Mouse (Mus musculus) effector memory CD4-positive, alpha-beta T cell, adult 5 months (primary cell): ENCODE measurements around the gene Rpl35a. TPM values are rescaled to one million over a fixed set of nuclear protein-coding genes. Genes with fewer than 3 reads are reported as not detected.

ENCODE experiments used
- polyA plus RNA-seq: library from polyadenylated mRNA; unstranded; fragments of 100-300 nt; shearing (Covaris generic); gene quantifications from one replicate; pipeline ENCODE4 v1.2.1, GENCODE M21; 2017

The Rpl35a gene
- 658 TPM for polyA plus RNA-seq

DNA sequence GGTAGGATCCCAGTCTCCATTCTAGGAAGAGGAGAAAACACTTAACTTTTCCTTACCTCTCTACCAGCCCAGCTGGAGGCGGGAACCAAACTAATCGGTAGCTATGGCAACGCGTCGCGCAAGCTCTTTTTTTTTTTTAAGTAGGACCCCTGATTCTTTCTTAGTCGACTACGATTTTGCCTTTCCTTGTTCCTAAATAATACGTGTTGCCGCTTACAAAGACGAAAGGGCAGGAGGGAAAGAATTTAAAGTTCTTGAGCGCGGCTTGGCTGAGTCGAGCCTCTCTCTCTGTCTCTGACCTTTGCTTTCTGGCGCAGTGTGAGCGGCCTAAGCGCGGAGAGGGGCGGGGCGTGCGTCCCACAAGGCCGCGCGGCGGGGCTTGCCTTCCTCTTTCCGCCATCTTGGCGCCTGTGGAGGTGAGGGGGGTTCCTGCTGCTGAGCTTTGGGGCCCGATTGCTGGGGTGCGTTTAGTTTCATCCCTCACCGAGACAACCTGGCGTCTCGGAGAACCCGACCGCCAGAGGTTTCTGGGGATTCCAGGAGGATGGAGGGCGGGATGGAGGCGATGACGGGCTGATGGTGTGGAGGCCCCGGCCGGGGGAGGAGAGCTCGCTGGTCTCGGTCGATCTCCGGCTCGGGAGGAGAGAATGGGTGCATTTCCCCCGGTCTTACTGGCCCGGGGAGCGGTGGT, at the start of gene Rpl35a, which contains the start of gene Iqcg:
TSS of gene Rpl35a (plus strand) at position 359 of the 691 bp plus-strand sequence.
TSS of gene Iqcg (minus strand) at position 124 of the 691 bp plus-strand sequence.

DNA sequence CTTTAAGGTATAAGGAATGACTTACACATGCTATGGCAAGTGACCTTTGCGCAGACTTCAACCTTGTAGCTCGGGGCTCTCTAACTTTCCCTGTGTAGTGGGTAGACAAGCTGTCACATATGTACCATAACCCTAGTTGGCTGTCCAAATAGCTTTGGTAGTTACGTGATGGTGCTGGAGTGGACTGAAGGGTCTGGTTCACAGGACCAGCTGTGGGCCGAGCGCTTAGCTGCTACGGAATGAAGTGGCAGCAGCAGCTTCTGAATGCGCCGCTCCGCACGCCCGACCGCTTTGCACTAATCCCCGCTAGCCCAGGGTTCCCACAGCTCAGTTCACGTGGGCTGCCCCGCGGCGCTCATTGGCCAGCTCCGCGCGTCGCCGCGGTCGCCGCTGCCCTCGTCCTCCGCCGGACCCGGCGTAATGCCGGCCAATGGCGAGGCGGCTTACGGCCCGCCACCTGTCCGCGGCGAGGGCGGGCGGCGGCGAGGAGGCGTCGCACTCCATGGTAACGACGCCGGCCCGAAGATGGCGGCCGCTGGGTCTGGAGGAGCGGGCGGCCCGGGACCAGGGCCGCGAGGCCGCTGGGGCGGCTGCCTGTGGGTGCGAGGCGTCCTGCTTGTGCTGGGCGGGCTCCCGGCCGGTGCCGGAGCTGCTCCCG, 5.9 kb downstream of the Rpl35a start, which contains the start of gene Lmln:
TSS of gene Lmln (plus strand) at position 498 of the 658 bp plus-strand sequence.

Other genes with a start within 250 kb of the Rpl35a start
- not detected for gene Smbd1, start 246.0 kb upstream of the Rpl35a start, polyA plus RNA-seq
- gene Fyttd1, start 179.0 kb upstream of the Rpl35a start, polyA plus RNA-seq = 62.3 TPM
- 11.1 TPM for gene Rubcn, start 178.7 kb upstream of the Rpl35a start, polyA plus RNA-seq
- 70.9 TPM for gene Lrch3, start 142.4 kb upstream of the Rpl35a start, polyA plus RNA-seq
- gene Iqcg, start 235 bp upstream of the Rpl35a start, polyA plus RNA-seq = 1.4 TPM
- gene Lmln, start 6.1 kb downstream of the Rpl35a start, polyA plus RNA-seq = 1.3 TPM
- gene Osbpl11, start 128.6 kb downstream of the Rpl35a start, polyA plus RNA-seq = 21.9 TPM
- gene Snx4, start 195.0 kb downstream of the Rpl35a start, polyA plus RNA-seq = 71.1 TPM